Mouse (Mus musculus) layer of hippocampus, adult 9-11 months (tissue): ENCODE results near the gene Dpyd.

Experiments used
- DNase-seq: peaks from one replicate; pipeline ENCODE4 v3.0.0; 2022

The Dpyd gene

GRCm38 (mm10) chr3:118676052-118676777, 114.3 kb downstream of the Dpyd start:
- no peak for DNase-seq

DNA sequence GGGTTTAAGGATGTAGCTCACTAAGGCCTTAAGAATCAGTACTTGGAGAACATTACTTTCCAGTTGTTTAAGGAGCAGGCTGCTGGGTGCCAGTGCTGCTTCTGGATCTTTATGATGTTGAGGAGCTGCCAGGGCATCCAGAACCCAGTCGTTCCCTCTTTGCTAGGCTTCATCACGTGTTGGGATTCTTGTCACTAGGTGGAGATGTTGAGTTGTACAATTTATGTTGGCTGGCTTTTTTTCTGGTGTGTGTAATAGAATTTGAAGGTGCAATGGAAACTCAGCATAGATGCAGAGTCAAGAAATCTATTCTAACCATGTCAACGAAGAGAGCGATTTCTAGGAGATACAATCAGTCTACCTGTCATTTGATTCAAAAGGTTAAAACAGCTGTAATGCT, 118.9 kb downstream of the Dpyd start:
- DNase-seq = no peak

DNA sequence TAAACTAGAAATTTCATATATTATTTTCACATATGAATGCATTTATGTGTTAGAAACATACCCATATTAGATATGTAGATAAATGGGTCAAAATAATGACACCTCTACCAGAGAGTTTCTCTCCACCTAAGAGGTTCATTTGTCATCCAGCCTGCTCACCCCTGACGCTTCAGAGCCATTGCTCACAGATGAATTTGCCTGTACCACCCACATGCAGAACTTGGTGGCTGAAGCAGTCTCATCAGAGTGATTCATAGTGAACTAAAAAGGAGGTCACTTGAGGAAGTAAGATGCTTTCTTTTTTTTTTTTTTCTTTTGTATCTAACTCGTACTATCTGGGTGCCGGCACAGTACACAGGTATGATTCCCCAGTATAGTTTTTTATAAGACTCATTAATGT, 188.3 kb downstream of the Dpyd start:
- DNase-seq = peak; percentile 9

GRCm38 (mm10) chr3:118753623-118754022, 191.7 kb downstream of the Dpyd start:
- no peak for DNase-seq

DNA sequence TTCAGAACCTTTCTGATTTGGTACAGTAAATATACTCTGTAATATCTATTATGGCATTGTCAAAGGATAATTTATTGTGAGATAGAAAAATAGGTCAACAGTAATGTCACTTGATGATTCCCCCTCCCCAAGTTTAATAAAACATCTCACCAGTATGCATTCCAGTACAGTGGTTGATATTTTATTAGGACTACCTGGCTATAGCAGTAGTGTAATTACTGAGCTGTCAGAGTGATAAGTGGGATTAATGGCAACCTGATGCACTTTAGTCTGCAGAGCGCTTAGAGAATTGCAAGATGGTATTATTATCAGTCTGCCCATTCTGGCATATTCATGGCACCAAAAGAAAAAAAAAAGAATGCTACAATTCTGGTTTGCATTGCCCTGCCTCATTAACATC, 194.2 kb downstream of the Dpyd start:
- DNase-seq = no peak

- DNase-seq = no peak
Measured at GRCm38 (mm10) chr3:118812885-118813284, 251.0 kb downstream of the Dpyd start.

- no peak for DNase-seq
Measured at GRCm38 (mm10) chr3:118850613-118851527, 288.9 kb downstream of the Dpyd start.

GRCm38 (mm10) chr3:118852711-118853110, 290.8 kb downstream of the Dpyd start:
- DNase-seq = no peak

DNA sequence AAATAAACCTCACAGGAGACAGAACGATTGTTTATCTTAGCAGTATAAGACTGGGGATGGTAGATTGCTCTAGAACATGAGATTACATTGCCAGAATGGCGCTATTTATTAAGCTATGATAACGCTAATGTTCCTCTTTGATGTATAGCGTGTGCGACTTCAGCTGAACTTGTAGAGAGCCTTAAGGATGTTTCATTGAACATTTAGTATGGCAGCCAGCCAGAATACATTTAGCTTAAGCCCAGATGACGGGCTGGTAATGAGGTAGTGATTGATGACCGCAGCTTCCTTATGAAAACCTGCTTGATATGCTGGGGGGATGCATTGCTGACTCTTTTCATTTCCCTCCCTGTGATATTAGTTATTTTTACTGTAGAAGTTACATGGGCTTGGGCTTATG, 293.5 kb downstream of the Dpyd start:
- DNase-seq = no peak

DNA sequence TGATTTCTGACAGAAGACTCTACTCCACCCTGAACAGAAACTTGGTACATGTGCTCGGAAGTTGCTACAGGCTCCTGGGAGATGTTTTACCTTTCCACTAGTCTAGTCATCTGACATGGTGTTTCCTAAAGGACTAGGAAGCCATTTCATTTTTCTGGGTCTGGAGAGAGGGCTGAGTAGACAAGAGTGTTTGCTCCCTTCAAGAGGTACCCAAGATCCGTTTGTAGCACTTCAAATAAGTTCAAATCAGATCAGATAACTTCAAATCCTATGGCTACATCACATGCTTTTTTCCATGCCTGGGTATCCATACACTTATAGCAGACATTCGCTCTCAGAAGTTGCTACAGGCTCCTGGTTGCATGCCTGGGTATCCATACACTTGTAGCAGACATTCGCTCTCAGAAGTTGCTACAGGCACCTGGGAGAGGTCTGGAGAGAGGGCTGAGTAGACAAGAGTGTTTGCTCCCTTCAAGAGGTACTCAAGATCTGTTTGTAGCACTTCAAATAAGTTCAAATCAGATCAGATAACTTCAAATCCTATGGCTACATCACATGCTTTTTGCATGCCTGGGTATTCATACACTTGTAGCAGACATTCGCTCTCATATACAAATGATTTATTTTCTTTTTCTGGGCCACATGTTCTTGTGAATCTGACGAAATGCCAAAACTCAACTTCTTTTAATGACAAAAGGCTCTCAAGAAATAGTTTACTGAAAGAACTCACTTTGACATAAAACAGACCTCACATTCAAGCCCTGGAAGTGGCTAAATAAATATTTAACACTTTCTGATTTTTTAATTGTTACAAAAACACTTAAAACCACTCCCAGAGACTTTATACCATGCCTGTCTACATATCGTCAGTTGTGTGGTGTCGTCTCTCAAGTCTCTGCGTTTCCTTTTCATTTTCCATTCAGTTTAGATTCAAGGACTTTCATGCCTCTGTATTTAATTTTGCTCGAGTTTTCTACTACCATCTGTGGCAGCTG, 307.5 kb downstream of the Dpyd start:
- no peak for DNase-seq

- DNase-seq = no peak
Measured at GRCm38 (mm10) chr3:118875871-118876270, 313.9 kb downstream of the Dpyd start.

- DNase-seq = no peak
Measured at GRCm38 (mm10) chr3:118899036-118899435, 337.1 kb downstream of the Dpyd start.

DNA sequence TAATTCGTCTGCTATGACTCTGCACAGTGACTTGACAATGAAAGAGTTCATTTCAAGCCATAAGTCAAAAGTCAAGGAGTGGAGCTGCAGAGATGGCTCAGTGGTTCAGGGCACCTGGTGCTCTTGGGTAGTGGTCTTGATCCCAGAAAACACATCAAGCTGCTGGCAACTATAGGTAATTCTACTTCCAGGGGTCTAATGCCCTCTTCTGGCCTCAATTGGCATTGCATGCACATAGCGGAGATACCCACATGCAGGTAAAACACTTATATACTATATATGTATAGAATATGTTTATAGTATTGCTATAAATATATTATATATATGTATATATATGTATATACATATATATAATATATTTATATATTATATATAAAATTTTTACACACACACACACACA, 429.4 kb downstream of the Dpyd start:
- DNase-seq = no peak

- no peak for DNase-seq
Measured at GRCm38 (mm10) chr3:118991793-118992192, 429.9 kb downstream of the Dpyd start.

- peak; percentile 35 for DNase-seq
Measured at GRCm38 (mm10) chr3:119021255-119021654, 459.3 kb downstream of the Dpyd start.

GRCm38 (mm10) chr3:119042611-119043010, 480.7 kb downstream of the Dpyd start:
- DNase-seq = no peak

GRCm38 (mm10) chr3:119056144-119056543, 494.2 kb downstream of the Dpyd start:
- DNase-seq = no peak

- DNase-seq = peak; percentile 11
Measured at GRCm38 (mm10) chr3:119063214-119063613, 501.3 kb downstream of the Dpyd start.

GRCm38 (mm10) chr3:119063642-119064041, 501.7 kb downstream of the Dpyd start:
- no peak for DNase-seq

DNA sequence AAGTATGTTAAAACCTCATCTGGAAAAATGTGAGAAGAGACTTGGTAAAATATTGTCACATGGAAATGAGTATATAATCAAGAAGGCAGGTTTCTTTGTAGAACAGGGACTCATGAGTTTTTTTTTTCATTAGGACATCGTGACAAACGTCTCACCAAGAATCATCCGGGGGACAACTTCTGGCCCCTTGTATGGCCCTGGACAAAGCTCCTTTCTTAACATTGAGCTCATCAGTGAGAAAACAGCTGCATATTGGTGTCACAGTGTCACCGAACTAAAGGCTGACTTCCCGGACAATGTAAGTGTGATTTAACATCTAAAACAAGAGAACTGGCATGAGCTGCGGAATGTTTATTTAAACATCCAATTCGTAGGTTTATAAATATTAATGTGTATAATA, 502.8 kb downstream of the Dpyd start:
- DNase-seq = no peak

DNA sequence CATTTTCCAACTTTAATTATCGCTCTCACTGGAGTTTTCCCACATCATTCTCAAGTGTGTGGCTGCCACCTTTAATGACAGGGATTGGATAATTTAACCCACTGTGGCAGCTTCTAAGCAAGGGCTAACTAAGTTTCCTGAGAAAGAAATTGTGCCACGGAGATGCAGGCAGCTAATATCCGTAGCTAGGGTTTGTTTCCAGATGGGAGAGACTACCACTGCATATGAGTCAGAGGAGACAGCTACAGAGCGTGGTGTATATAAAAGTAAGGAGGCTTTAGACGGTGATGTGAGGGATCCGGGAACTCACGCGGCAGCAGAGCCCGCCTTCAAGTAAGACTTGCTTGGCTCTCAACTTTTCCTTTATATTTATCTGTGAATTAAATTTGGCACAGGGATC, 505.3 kb downstream of the Dpyd start:
- no peak for DNase-seq

DNA sequence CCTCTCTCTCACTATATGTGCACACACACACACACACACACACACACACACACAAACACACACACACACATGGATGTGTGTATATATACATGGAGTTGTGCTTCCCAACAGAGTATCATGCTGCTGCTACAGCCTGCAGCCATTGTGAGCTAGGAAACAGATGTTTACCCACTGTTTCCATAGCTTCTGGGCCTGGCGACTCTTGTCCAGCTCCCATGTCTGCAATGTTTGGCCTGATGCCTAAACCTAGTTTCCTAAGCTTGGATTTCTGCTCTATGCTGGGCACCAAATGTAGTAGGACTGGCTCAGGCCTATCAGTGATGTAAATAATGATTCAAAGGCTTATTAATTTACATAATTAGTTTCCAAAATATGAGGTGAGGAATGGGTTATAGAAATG, 524.7 kb downstream of the Dpyd start:
- DNase-seq = no peak
